Mouse (Mus musculus) left cerebral cortex, postnatal 14 days (tissue): ENCODE measurements around the gene Psmd2. TPM values are rescaled to one million over a fixed set of nuclear protein-coding genes. Genes with fewer than 3 reads are reported as not detected.

Source experiments
- DNase-seq, 2 experiments: peaks; one replicate each; pipeline ENCODE4 v3.0.0; 2021 to 2022; ENCODE audit warnings: low spot score in 2 of 2, mixed read lengths in 1 of 2
- intact Hi-C: fragments of 180-260 bp; cut with DNase I; formaldehyde crosslinking; loops from one replicate; pipeline ENCODE4 v1.15.1; 2025
- long read RNA-seq, 2 experiments: library from polyadenylated mRNA; stranded (forward); transcript quantifications; one replicate each; pipeline ENCODE4 v2.0.0; 2021
- total RNA-seq, 2 experiments: library from RNA; stranded (reverse); gene quantifications; 2 replicates each; pipeline ENCODE4 v1.2.3; 2021

Gene Psmd2
- total RNA-seq: 100 to 1,000 TPM; 238 to 253 TPM
- long read RNA-seq, experiment 1, transcript Psmd2-201 (21 exons, 2,961 nt): major isoform, 482 of 527 reads
- long read RNA-seq, experiment 1, partial matches to known transcripts: 21 of 527 reads
- long read RNA-seq, experiment 1, other reads (novel, unspliced or antisense): 22 of 527 reads
- long read RNA-seq, experiment 2, transcript Psmd2-201 (21 exons, 2,961 nt): major isoform, 406 of 457 reads
- long read RNA-seq, experiment 2, partial matches to known transcripts: 27 of 457 reads
- long read RNA-seq, experiment 2, other reads (novel, unspliced or antisense): 24 of 457 reads

GRCm38 (mm10) chr16:20651076-20651946, at the start of gene Psmd2:
Psmd2 (plus strand) TSS chr16:20651652.
- peak; percentile 95 to 98 for DNase-seq
- intact Hi-C loops: loop anchor here (5.0 kb wide), 1 partner anchor 39 kb away; the partner anchor contains the start of genes Alg3, Eef1akmt4 and Gm49333

GRCm38 (mm10) chr16:20604705-20605104, 46.7 kb upstream of the Psmd2 start:
- intact Hi-C loops: no loop called here
- no peak for DNase-seq

GRCm38 (mm10) chr16:20610501-20611356, 40.7 kb upstream of the Psmd2 start:
- intact Hi-C loops: loop anchor here (5.0 kb wide), 1 partner anchor 42 kb away; the partner anchor contains the start of gene Psmd2
- peak; percentile 78 to 80 for DNase-seq

- peak; percentile 77 to 88 for DNase-seq
- intact Hi-C loops: loop anchor here (5.0 kb wide), 1 partner anchor 41 kb away; the partner anchor contains the start of gene Psmd2
Measured at GRCm38 (mm10) chr16:20611357-20612227, 39.9 kb upstream of the Psmd2 start, which contains the start of the genes Eef1akmt4, Gm49333 and Alg3. Eef1akmt4 (plus strand) TSS chr16:20611593. Gm49333 (plus strand) TSS chr16:20611610. Alg3 (minus strand) TSS chr16:20611735.

GRCm38 (mm10) chr16:20619541-20620398, 31.7 kb upstream of the Psmd2 start:
- intact Hi-C loops: no loop called here
- DNase-seq: no peak

- intact Hi-C loops: no loop called here
- DNase-seq: no peak
Measured at GRCm38 (mm10) chr16:20620399-20620735, 31.1 kb upstream of the Psmd2 start.

- DNase-seq: no peak
- intact Hi-C loops: no loop called here
Measured at GRCm38 (mm10) chr16:20620751-20621190, 30.7 kb upstream of the Psmd2 start.

GRCm38 (mm10) chr16:20621191-20621990, 30.1 kb upstream of the Psmd2 start, which contains the start of gene Camk2n2:
Camk2n2 (minus strand) TSS chr16:20621287.
- intact Hi-C loops: no loop called here
- DNase-seq: peak; percentile 24 to 47

- intact Hi-C loops: no loop called here
- peak; percentile 74 to 75 for DNase-seq
Measured at GRCm38 (mm10) chr16:20621991-20622685, 29.3 kb upstream of the Psmd2 start.

- intact Hi-C loops: no loop called here
- DNase-seq: no peak
Measured at GRCm38 (mm10) chr16:20623211-20623610, 28.2 kb upstream of the Psmd2 start.

- intact Hi-C loops: no loop called here
- DNase-seq: peak; percentile 47 to 60
Measured at GRCm38 (mm10) chr16:20628871-20629391, 22.5 kb upstream of the Psmd2 start.

- intact Hi-C loops: no loop called here
- DNase-seq: peak in 1 of 2 experiments; percentile 30
Measured at GRCm38 (mm10) chr16:20629731-20630634, 21.5 kb upstream of the Psmd2 start, which contains the start of gene Ece2. Ece2 (plus strand) TSS chr16:20629828.

GRCm38 (mm10) chr16:20637410-20637809, 14.0 kb upstream of the Psmd2 start:
- DNase-seq: no peak
- intact Hi-C loops: no loop called here

GRCm38 (mm10) chr16:20638367-20638766, 13.1 kb upstream of the Psmd2 start:
- DNase-seq: peak; percentile 69
- intact Hi-C loops: no loop called here
